Mouse (Mus musculus) spleen, postnatal 14 days (tissue): Measurements from ENCODE around the gene Ptger1.

Experiments
- DNase-seq, 2 experiments: peaks; one replicate each; pipeline ENCODE4 v3.0.0; 2021 to 2022; ENCODE audit warnings: low spot score in 2 of 2

The Ptger1 gene

DNA sequence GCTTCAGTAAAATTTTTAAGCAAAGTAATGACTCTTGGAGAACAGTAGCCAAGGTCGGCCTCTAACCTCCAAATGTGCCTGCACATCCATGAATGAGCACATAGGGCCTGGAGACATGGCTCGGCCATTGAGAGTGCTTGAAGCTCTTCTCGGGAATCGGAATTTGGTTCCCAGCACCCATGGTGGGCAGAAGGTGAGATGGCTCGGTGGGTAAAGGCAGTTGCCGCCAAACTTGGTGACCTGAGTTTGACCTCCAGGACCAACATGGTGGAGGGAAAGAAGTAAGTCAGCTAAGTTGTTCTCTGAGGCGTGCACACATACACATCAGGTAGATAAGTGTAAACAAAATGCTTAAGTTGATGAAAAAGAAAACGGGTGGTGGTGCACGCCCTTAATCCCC is 10.4 kb upstream of the Ptger1 start:
- DNase-seq: no peak

DNA sequence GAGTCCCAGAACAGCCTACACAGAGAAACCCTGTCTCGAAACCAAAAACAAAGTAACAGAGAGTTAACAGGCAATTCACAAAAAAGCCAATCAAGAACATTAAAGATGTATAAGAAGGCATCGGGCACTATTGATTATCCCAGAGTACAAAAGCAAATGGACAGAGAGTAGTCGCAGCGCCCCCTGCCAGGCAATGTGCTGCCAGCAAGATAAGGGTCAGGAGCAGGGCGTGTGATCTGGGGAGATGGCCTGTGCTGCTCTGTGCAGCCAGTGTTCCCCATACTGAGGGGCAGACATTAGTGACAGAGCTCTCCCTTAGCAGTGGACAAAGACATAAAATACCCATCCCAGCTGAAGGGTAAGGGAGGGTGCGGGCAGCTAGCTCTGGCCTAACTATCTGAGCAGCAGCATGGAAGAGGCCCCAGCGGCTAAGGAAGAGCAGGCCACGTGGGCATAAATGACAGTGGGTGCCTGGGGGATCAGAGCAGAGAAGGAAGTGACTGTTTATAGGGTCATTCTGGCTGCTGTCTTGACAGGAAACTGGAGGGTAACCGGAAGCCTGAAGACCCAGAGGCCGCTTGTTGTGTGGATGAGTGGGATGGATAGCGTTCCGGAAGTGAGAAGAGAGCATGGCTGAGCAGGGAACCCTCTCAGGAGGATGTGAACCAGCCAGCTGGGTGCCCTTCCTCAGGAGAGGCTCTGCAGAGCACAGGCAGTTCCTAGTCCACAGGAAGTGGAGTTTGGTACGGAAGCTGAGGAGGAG is 9.8 kb upstream of the Ptger1 start:
- DNase-seq: no peak

DNA sequence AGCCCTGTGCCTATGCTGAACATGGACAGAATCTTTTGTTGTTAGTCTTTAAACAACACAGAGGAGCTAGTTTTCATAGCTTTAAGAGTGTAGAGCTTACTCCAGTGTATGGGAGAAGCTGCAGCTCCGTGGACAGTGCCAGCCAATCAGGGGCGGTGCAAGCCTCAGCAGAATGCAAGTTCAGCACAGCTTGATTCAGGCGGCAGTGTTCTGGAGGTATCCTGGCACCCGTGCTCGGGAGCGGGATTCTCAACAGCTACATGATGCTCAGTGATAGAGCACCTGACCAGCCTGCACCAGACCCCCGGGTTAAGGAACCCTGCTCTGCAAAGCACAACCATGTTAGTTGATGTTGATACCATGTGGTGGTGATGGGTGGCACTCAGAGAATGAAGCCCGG is 5.9 kb upstream of the Ptger1 start:
- no peak for DNase-seq

DNA sequence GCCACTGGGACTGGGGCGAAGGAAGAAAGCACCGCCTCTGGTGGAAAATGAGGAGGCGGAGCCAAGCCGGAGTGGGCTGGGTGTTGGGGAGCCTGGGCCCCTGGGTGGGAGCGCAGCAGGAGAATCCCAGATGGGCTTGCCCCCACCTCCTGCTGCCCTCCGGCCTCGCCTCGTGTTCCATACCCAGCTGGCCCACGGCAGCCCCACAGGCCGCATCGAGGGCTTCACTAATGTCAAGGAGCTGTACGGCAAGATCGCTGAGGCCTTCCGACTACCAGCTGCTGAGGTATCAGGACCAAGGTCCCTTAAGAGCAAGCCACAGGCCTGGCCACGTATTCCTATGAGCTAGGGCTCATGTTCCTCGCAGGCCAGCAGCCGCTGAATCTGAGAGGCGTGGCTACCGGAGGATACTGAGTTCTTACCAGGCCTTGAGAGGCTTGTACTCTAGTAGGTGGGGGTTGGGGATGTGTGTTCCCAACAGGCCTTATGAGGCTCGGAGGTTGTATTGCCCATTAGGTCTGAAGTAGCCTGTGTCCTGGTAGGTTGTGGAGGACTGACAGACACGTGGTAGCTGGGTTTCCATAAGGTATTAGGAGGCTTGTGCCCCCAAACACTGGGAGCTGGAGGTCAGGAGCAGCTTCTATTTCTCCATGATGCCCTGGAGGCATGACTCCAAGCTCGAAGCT is 5.3 kb upstream of the Ptger1 start:
- DNase-seq: no peak

DNA sequence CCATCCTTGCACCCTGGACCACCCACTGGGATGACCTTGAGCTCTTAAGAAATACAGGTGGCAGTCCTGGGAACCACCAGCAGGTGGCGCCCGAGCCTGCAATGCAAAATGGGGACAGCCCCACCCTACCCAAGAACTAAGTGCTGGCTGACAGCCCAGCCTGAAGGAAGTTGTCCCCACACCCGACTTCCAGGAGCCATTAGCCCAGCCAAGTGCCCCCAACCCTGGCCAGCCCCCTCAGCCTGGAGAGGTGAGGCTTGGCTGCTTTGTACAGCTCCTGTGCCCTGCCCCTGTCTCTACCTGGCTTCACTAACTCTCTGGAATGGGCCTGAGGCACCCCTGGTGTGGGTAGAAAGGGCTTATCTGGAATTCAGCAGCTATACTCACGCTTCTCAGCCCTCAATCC is 4.1 kb upstream of the Ptger1 start:
- peak; percentile 84 to 92 for DNase-seq

DNA sequence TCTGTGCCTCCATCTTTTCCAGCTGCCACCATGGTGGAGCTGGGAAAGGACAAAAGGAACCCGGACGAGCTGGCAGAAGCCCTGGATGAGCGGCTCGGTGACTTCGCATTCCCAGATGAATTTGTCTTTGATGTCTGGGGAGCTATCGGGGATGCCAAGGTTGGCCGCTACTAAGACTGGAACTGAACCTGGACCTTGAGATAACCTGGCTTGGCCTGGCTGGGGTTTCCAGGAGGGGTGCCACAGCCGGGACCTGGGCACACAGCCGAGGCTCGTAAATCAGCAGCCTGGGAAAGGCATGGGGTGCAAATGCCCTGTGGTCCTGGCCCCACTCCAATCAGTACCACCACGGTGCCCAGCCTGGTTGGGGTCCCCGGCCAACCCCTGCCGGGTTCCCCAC is 2.4 kb upstream of the Ptger1 start:
- no peak for DNase-seq

DNA sequence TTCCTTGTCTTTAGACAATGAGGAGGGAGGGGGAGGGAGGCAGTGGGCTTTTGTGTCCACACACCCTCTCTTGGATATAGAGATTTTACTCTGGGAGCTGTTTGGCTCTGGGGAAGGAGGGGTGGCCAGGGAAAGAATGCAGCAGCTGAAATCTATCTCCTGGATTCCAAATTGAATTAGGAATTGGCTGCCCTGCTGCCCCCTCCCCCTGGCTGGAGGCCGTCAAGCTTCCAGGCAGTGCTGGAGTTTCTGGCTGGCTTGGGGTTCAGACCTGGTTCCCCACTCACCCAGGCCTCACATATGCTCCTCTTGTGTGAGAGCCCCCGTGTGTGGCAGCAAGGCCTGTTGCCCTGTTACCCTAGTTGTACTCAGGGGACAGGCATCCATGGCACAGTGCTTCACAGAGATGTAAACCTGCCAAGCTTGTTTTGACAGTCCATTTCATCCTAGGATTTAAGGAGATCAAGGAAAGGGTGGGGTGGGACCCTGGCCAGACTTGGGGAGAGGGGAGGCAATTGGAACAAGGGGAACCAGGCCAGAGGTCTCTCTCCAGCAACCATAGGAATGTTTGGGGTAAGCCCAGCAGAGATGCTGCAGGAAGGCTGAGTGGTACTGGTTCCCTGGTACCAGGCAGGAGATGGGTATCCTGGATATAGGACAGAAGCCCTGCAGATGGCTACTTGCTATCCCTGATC is 1.4 kb upstream of the Ptger1 start:
- DNase-seq: no peak

DNA sequence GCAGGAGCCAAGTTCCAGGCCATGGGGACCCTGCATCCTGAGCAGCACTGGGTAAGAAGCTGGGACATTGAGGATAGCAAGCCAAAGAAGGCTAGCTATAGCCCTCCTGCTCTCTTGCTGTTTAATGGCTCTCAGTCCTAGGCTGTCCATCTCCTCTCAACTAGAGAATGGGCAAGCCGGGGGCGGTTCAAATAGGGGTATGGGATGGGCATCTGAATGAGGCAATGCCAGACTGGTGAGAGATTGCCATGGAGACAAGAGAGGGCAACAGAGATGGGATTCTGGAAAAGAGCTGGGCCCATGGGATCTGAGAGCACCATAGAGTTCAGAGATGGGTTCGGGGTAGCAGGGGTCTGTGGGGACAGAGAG is 372 bp downstream of the Ptger1 start:
- DNase-seq: no peak

DNA sequence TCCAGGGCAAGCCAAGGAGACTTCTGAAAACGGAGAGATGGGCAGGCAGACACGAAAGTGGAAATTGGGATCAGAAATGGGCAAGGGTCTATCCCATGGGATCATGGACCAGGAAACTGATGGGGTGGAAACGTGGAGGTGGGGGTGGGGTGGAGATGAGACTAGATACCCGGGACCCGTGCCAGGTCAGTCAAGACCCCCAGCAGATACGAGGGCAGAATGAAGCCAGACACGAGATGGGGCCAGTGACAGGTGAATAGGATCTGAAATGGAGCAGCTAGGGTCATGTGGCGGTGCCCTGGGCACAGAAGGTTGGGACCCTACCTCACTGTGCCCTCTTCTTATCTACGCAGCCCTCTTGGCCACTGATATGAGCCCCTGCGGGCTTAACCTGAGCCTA is 1.0 kb downstream of the Ptger1 start:
- DNase-seq: no peak

DNA sequence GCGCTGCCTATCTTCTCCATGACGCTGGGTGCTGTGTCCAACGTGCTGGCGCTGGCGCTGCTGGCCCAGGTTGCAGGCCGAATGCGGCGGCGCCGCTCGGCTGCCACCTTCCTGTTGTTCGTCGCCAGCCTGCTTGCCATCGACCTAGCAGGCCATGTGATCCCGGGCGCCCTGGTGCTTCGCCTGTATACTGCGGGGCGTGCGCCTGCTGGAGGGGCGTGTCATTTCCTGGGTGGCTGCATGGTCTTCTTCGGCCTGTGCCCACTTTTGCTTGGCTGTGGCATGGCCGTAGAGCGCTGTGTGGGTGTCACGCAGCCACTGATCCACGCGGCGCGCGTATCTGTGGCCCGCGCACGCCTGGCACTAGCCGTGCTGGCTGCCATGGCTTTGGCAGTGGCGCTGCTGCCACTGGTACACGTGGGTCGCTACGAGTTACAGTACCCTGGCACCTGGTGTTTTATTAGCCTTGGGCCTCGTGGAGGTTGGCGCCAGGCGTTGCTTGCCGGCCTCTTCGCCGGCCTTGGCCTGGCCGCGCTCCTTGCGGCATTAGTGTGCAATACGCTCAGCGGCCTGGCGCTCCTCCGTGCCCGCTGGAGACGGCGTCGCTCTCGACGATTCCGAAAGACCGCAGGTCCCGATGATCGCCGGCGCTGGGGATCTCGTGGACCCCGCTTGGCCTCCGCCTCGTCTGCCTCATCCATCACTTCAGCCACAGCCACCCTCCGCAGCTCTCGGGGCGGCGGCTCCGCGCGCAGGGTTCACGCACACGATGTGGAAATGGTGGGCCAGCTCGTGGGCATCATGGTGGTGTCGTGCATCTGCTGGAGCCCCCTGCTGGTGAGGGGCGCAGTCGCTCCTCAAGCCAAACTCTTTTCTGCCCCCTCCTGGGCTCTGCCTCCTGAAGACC is 1.8 kb downstream of the Ptger1 start:
- peak; percentile 38 to 47 for DNase-seq

DNA sequence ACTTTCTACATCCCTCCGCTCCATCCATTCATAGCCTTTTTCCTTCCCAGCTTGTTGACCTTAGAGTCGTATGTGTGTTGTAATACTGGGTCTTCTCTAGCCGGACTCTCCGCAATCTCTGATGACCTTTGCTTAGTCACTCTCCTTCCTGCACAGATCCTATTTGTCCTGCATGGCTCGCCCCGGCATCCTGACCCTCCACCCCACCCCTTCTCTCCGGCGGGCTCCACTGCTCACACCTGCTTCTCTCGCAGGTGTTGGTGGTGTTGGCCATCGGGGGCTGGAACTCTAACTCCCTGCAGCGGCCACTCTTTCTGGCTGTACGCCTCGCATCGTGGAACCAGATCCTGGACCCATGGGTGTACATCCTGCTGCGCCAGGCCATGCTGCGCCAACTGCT is 2.5 kb downstream of the Ptger1 start:
- DNase-seq: no peak

DNA sequence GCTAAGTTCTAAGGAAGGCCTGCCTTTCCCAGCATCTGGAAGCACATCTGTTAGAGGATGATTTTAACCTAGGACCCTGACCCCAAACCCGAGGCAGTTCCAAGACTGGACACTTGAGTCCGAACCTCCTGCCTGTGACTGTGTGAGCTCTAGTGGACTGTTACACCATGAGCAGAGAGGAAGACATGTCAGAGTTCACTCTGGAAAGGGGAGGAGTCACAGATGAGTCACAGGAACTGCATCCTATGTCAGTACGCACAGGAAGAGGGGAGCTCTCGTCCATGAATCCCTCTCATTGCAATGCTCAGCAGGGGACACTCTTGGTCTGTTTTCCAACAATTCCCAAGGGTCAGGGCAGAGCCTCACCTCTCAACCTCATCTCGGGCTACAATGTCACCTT is 6.5 kb downstream of the Ptger1 start:
- no peak for DNase-seq

DNA sequence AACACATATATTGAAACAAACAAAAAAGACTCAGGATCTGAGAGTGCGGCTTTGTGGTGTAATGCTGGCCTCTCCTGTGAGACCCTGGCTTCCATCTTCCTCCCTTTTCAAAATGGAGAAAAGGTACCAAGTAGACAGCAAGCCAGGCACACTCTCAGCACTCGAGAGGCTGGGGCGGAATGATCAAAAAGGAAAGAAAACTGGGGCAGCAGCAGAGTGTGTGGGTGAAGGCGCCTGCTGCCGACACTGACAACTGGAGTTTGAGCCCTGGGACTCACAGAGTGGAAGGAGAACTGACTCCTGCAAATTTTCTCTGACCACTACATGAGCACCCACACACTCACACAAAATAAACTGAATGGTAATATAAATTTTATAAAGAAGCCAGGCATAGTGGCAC is 8.0 kb downstream of the Ptger1 start:
- no peak for DNase-seq

DNA sequence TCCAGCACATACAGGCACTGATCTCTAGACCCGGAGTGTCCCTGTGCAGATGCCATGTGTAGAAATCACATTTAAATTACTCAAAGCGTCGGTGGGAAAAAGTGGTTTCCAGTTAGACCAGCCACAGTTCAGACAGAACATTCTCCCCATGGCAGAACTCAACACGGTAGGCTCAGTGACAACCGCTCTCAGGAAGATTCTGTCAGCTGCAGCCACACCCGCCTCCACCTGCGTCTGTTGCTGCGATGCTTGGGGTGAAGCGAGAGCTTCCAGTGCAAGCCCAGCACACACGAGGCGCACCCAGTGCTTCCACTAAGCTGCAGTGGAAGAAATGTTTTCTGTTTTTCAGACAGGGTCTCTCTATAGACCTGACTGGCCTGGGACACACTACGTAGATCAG is 13.4 kb downstream of the Ptger1 start:
- no peak for DNase-seq

DNA sequence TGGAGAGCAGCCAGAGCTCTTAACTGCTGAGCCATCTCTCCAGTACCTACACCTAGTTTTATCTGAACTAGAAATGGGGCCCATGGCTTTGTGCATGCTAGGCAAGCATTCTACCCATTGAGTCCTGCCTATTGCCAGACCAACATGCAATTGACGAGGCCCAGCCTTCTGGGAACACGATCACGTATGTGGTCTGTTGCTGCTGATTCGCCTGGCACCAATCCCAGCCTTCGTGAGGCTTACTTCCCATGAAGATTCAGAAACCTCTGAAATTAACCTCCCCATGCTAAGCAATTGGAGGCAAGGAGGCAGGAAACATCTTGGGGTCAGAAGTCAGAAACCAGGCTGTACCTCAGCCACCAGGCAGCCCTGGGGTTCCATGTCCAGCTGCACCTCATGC is 14.1 kb downstream of the Ptger1 start:
- no peak for DNase-seq

DNA sequence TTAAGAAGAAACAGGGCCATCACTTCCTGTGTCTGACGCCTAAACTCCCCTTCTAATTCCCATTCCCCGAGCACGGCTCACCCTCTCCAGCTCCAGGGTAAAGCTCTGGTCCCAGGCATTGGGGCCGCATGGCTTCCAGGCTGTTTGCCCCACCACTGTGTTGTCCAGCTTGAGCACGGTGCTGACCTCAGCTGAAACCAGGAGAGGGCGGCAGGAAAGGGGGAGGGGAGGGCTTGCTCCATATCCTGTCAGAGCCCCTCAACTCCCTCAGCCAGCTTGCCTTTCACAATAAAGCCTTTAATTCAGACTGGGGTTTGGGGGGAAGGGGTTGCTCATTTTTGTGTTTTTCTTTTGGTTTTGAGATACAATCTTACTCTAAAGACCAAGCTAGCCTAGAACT is 14.6 kb downstream of the Ptger1 start:
- no peak for DNase-seq

DNA sequence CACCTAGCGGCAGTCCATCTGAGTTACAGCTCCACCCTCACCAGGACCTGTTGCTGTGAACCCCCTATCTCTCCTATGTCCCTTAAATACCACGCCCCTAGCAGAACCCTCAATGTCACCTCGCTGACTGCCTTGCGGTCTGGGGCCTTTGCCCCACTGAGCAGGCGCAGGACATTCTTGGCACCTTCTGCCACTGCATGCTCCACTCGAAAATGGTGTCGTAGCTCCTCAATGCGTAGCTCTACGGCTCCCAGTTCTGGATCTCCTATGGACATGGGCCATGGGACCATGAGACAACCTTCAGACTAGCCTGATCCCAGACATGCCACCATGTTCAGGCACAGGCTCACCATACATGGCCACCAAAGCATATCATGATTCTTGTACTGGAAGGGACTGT is 18.0 kb downstream of the Ptger1 start:
- DNase-seq: no peak

DNA sequence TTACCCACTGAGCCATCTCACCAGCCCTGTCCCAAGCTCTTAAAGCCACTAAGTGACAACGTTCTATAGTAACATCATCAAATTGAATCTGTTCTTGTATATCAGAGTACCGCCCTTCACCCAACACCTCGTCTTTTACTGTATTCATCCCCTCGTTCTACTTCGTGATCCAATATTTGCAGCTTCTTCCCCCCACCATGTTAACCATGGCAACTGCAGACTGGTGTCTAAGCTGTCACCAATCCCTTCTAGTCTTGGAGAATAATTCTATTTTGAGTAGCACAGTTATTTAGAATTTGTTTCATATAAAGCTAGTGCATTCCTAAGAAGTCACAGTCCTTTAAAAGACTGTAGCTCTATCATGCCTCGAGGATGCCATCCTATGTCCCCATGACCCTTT is 22.8 kb downstream of the Ptger1 start:
- no peak for DNase-seq

DNA sequence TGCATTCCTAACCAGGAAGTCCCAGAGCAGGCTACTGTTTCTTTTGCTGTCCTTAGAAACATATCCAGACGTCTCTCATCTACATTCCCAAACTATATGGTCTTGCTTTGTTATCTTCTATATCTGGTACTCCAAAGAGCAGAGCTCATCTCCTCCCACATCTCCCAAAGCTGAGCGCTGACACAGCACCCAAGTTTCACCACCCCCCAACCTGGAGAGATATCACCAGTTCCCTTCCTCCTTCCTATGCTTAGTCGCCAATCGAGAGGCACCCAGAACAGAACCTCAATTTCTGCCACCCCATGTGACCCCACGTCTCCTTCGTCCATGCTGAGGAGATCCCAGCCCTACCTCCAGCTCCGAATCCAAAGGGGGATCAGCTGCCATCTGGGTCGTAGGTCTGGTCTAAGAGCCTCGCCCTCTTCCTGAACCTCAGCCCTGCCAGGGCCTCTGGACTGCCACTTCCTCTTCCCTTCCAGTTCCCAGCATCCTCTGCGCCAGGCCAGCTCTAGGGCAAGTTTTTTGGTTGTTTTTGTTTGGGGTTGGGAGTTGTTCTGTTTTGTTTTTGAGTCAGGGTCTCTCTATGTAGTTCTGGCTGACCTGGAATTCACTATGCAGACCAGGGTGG is 27.2 kb downstream of the Ptger1 start:
- no peak for DNase-seq

DNA sequence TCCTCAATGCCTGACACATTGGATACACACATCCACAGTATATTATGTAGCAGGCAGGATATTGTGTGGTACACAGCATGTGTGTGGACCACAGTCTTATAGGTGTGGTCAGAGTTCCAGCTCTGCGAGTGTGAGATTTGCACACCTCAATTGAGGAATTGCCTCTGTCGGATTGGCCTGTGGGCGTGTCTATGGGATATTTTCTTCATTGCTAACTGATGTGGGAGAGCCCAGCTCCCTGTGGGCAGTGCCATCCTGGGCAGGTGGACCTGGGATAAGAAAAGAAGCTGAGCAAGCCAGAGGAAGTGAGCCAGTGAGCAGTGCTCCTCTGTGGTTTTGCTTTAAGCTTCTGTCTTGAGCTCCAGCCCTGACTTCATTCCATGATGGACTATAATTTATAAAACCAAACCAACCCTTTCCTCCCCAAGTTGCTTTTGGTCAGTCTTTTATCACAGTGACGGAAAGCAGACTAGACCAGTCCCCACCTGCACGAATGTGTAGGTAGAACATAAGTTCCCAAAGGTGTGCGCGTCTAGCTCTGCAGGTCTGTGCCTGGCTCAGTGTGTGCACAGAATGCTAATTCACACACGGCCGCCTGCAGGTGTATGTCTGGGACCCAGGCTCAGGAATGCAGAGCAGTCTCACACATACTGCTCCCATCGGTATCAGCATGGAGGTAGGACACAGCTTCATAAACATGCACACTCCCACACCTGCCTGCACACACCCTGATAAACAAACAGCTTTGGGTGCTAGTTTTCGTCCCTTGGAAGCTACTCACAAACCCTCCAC is 28.1 kb downstream of the Ptger1 start:
- no peak for DNase-seq
